Mouse (Mus musculus) megakaryocyte, embryonic 14.5 days (primary cell): ENCODE results near the gene Aff4.

ENCODE experiments used
- FLI1 ChIP-seq: IDR thresholded peaks from 2 replicates; pipeline ENCODE4 v1.6.1; 2012; ENCODE audit warnings: low read length, inconsistent platforms, mixed read lengths
- GATA1 ChIP-seq: IDR thresholded peaks from 3 replicates; pipeline ENCODE4 v1.6.1; 2012; ENCODE audit warnings: mixed read lengths, low read length, inconsistent platforms, borderline replicate concordance

GRCm38 (mm10) chr11:53423036-53423435, 72.4 kb downstream of the Aff4 start, which contains the start of gene Leap2:
- TF ChIP-seq GATA1: no peak
- no peak for TF ChIP-seq FLI1
